Mouse (Mus musculus) megakaryocyte, embryonic 14.5 days (primary cell): ENCODE data around the gene Cs. TPM values are rescaled to one million over a fixed set of nuclear protein-coding genes. Genes with fewer than 3 reads are reported as not detected.
"Not testable (repeated sequence)": the region's sequence is repeated elsewhere in the genome, so short reads cannot be mapped to it uniquely, and the experiment has no call there.

Experiments used
- H3K27me3 ChIP-seq: replicated peaks from 2 replicates; pipeline ENCODE3; 2012; ENCODE audit warnings: inconsistent platforms
- H3K36me3 ChIP-seq: replicated peaks from 2 replicates; pipeline ENCODE3; 2012; ENCODE audit warnings: low read length, inconsistent platforms, mixed read lengths
- H3K4me1 ChIP-seq: 2 replicates; pipeline ENCODE4 v1.6.1; 2012; ENCODE audit warnings: inconsistent platforms
- H3K4me3 ChIP-seq: replicated peaks from 2 replicates; pipeline ENCODE3; 2012; ENCODE audit warnings: moderate library complexity, mild to moderate bottlenecking, inconsistent platforms
- H3K9me3 ChIP-seq: 2 replicates; pipeline ENCODE4 v1.6.1; 2012; ENCODE audit warnings: inconsistent platforms
- FLI1 ChIP-seq: IDR thresholded peaks from 2 replicates; pipeline ENCODE4 v1.6.1; 2012; ENCODE audit warnings: low read length, inconsistent platforms, mixed read lengths
- GATA1 ChIP-seq: IDR thresholded peaks from 3 replicates; pipeline ENCODE4 v1.6.1; 2012; ENCODE audit warnings: mixed read lengths, low read length, inconsistent platforms, borderline replicate concordance
- polyA plus RNA-seq: library from polyadenylated mRNA; stranded (reverse); fragments of >175 nt; gene quantifications from 2 replicates; pipeline ENCODE4 v1.2.3, GENCODE M21; 2012; ENCODE audit warnings: low replicate concordance; ENCODE audit not compliant: insufficient read depth

Cs gene
- polyA plus RNA-seq, 1 experiment, result 12.1 TPM

- Histone ChIP-seq H3K27me3 (no peaks in the 10 kb centered on the region), H3K4me1 (peaks cover 38% of the 10 kb centered on the region), H3K9me3 (no peaks in the 10 kb centered on the region), H3K36me3 (peaks cover 45% of the 10 kb centered on the region), H3K4me3 (no peak overlapping the region)
- TF ChIP-seq GATA1 (no peak), FLI1 (no peak)
These were observed 9.9 kb upstream of the Cs start for GRCm38 (mm10) chr10:128327610-128328009.

DNA sequence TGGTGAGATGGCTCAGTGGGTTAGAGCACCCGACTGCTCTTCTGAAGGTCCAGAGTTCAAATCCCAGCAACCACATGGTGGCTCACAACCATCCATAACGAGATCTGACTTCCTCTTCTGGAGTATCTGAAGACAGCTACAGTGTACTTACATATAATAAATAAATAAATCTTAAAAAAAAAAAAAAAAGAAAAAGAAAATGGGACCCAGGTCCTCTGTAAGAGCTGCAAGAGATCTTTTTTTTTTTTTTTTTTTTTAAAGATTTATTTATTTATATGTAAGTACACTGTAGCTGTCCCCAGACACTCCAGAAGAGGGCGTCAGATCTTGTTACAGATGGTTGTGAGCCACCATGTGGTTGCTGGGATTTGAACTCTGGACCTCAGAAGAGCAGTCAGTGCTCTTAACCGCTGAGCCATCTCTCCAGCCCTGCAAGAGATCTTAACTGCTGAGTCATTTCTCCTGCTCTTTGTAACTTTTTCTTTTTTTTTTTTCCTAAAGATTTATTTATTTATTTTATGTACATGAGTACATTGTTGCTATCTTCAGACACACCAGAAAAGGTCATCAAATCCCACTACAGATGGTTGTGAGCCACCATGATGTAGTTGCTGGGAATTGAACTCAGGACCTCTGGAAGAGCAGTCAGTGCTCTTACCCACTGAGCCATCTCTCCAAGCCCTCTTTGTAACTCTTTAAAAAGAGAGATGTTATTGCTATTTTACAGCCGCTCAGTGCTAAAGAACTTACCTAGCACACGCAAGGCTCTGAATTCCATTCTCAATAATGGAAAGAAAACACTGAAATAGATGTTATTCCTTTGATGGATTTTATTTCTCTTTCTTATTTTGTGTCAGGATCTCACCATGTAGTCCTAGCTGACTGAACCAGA, 4.9 kb upstream of the Cs start:
- not testable (repeated sequence) for H3K4me3 ChIP-seq, H3K27me3 ChIP-seq, H3K9me3 ChIP-seq
- peaks cover 43% of the 10 kb centered on the region for H3K4me1 ChIP-seq
- H3K36me3 ChIP-seq, result peaks cover 17% of the 10 kb centered on the region

- H3K9me3 ChIP-seq, result no peaks in the 10 kb centered on the region
- TF ChIP-seq FLI1 (no peak), GATA1 (no peak)
- peaks cover 60% of the 10 kb centered on the region for H3K4me1 ChIP-seq
- H3K36me3 ChIP-seq, result no peaks in the 10 kb centered on the region
- no peaks in the 10 kb centered on the region for H3K27me3 ChIP-seq
- no peak overlapping the region for H3K4me3 ChIP-seq
These were observed 2.0 kb upstream of the Cs start for GRCm38 (mm10) chr10:128335582-128335981.

GRCm38 (mm10) chr10:128336195-128336594, 1.3 kb upstream of the Cs start:
- TF ChIP-seq GATA1 (no peak), FLI1 (no peak)
- no peaks in the 10 kb centered on the region for H3K27me3 ChIP-seq
- peaks cover 61% of the 10 kb centered on the region for H3K4me1 ChIP-seq
- H3K4me3 ChIP-seq, result no peak overlapping the region
- H3K9me3 ChIP-seq, result no peaks in the 10 kb centered on the region
- H3K36me3 ChIP-seq, result peaks cover 2% of the 10 kb centered on the region

DNA sequence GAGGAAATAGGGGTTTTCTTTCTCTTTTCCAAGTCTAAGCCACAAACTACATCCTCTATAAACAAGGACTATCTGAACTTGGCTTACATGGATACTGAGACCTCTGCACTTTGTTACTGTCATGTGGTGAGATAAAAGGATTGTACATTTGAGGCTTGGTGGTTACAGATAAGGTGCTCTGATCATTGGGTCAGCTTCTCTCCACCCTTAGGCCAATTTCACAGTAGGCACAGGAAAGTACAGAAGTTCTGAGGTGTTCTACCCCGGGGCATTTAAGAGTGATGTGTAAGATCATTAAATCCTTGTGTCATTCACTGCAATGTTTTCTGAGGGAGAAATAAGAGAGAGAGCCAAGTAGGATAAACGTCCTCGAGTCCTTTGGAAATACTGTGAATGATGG, 937 bp upstream of the Cs start:
- H3K4me1 ChIP-seq, result peaks cover 62% of the 10 kb centered on the region
- no peak for TF ChIP-seq GATA1
- no peak for TF ChIP-seq FLI1
- H3K36me3 ChIP-seq, result peaks cover 6% of the 10 kb centered on the region
- H3K27me3 ChIP-seq, result no peaks in the 10 kb centered on the region
- H3K4me3 ChIP-seq, result peak overlapping the region; percentile 96
- no peaks in the 10 kb centered on the region for H3K9me3 ChIP-seq

GRCm38 (mm10) chr10:128338415-128338814, 881 bp downstream of the Cs start:
- Histone ChIP-seq H3K36me3 (peaks cover 9% of the 10 kb centered on the region), H3K27me3 (no peaks in the 10 kb centered on the region), H3K4me3 (peak overlapping the region; percentile 96), H3K9me3 (no peaks in the 10 kb centered on the region), H3K4me1 (peaks cover 71% of the 10 kb centered on the region)
- TF ChIP-seq FLI1 (no peak), GATA1 (no peak)

DNA sequence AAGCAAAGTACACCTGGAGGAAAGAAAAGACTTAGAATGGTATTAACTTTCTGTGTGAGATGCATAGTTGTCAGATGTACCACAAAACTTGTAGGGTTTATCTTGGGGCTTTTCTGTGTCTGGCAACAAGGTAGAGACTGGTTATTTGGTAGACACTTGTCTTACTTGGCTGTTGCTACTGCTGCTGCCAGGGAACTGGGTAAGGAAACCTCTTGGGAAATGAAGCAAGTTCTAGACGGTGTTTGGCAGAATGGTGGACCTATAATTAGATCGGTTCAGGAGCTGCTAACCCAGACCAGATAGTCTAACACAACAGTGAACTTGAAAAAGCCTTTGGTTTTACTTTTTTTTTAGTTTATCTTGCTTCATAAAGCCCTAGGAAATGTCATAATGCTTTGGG, 1.4 kb downstream of the Cs start:
- peaks cover 9% of the 10 kb centered on the region for H3K36me3 ChIP-seq

DNA sequence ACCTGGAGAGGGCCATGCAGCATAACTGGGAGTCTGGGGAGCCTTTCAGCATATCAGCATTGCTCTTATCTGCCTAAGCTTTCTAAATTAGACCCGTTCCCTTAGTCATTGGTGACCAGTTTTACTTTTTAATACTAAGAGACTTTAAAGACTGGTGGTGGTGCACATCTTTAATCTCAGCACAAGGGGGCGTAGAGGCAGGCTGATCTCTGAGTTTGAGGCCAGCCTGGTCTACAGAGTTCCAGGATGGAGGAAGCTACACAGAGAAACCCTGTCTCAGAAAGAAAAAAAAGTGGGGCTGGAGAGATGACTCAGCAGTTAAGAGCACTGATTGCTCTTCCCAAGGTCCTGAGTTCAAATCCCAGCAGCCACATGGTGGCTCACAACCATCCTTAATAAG, 2.7 kb downstream of the Cs start:
- TF ChIP-seq GATA1 (no peak), FLI1 (no peak)
- H3K27me3 ChIP-seq, result no peaks in the 10 kb centered on the region
- peaks cover 9% of the 10 kb centered on the region for H3K36me3 ChIP-seq
- no peak overlapping the region for H3K4me3 ChIP-seq
- peaks cover 86% of the 10 kb centered on the region for H3K4me1 ChIP-seq
- H3K9me3 ChIP-seq, result no peaks in the 10 kb centered on the region

More for the DNA sequence above, 1.4 kb downstream of the Cs start:
- Histone ChIP-seq H3K4me3 (peak overlapping the region; percentile 96), H3K4me1 (peaks cover 76% of the 10 kb centered on the region), H3K27me3 (no peaks in the 10 kb centered on the region), H3K9me3 (no peaks in the 10 kb centered on the region)
- TF ChIP-seq GATA1 (no peak), FLI1 (no peak)

- TF ChIP-seq FLI1 (no peak), GATA1 (no peak)
- H3K4me3 ChIP-seq, result no peak overlapping the region
- peaks cover 15% of the 10 kb centered on the region for H3K36me3 ChIP-seq
- peaks cover 69% of the 10 kb centered on the region for H3K4me1 ChIP-seq
- H3K27me3 ChIP-seq, result no peaks in the 10 kb centered on the region
- no peaks in the 10 kb centered on the region for H3K9me3 ChIP-seq
These were observed 5.9 kb downstream of the Cs start for GRCm38 (mm10) chr10:128343436-128343835.

- no peak for TF ChIP-seq GATA1
- TF ChIP-seq FLI1, result no peak
- H3K36me3 ChIP-seq, result peaks cover 25% of the 10 kb centered on the region
- H3K27me3 ChIP-seq, result no peaks in the 10 kb centered on the region
- H3K4me1 ChIP-seq, result peaks cover 57% of the 10 kb centered on the region
- no peaks in the 10 kb centered on the region for H3K9me3 ChIP-seq
- peak overlapping the region; percentile 85 for H3K4me3 ChIP-seq
These were observed 7.2 kb downstream of the Cs start for GRCm38 (mm10) chr10:128344568-128345275.
